Mouse (Mus musculus): ENCODE data around the gene Pde6h. TPM values are rescaled to one million over a fixed set of nuclear protein-coding genes. Genes with fewer than 3 reads are reported as not detected.

Pde6h gene
- polyA plus RNA-seq, 1 experiment: 0.12 TPM

DNA sequence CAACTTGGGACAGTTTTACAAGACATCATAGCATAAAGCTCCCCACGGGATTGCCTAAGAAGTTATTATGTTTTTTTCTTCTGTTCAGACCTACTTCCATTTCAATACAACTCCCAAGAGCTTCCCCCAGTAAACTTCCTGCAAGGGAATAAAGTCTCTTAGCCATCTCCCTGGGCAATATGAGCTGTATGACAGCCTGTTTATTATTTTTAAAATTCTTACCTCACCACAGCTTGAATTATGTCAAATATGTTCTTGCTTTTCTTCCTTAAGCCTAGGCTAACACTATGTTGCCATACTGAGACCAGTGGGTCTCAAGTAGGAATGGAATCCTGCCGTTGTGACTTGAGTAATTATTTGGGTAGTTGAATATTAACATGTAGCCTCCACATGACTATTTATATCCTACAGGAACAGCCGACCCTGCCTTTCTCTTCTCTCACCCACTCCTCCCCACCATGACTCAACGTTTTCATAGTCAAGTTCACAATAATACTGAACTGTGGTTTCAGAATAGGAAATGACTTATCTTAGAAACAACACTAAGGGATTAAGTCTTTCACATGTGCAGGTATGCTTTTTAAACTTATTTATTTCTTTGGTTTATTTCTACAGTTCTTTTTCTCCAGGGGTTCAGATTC is 23.1 kb upstream of the Pde6h start:
- Histone ChIP-seq H3K79me2 (ENCODE audit: control insufficient read depth, insufficient read depth) (no peaks in the 10 kb centered on the region), H3K36me3 (ENCODE audit: control insufficient read depth, insufficient read depth) (no peaks in the 10 kb centered on the region), H3K4me2 (ENCODE audit: low read depth) (peak overlapping the region; percentile 62), H3ac (ENCODE audit: control insufficient read depth, insufficient read length) (no peak overlapping the region), H3K4me3 (no peak overlapping the region), H3K27me3 (ENCODE audit: control insufficient read depth, insufficient read depth, insufficient read length) (no peaks in the 10 kb centered on the region)
- no peak for TF ChIP-seq POLR2A (IDR thresholded peaks at IDR 0.05; ENCODE audit: insufficient read length, low read depth)
- peak; percentile 23 for TF ChIP-seq USF1 (IDR thresholded peaks at IDR 0.05; ENCODE audit: low read depth)
- no peak for TF ChIP-seq POLR2AphosphoS2 (IDR thresholded peaks at IDR 0.05; ENCODE audit: insufficient read length, low read depth)
- peak; percentile 29; the same call in 1 of the 2 replicates for TF ChIP-seq CEBPB (IDR thresholded peaks at IDR 0.05; ENCODE audit: insufficient read depth, poor library complexity, severe bottlenecking)
- no peak for TF ChIP-seq MYOD1 (IDR thresholded peaks at IDR 0.05; ENCODE audit: control insufficient read depth in 1 of 3, insufficient read length in 2 of 3, low read depth in 2 of 3)
- no peak for TF ChIP-seq TCF3 (IDR thresholded peaks at IDR 0.05; ENCODE audit: insufficient read length, low read depth)
- TF ChIP-seq MAX (IDR thresholded peaks at IDR 0.05; ENCODE audit: low read depth): no peak
- TF ChIP-seq MYOG (IDR thresholded peaks at IDR 0.05; ENCODE audit: control insufficient read depth in 1 of 3, insufficient read depth in 1 of 3, insufficient read length in 2 of 3, low read depth in 2 of 3): no peak
- TF ChIP-seq REST (IDR thresholded peaks at IDR 0.05; ENCODE audit: insufficient read depth, insufficient read length): no peak
- no peak for TF ChIP-seq SRF (IDR thresholded peaks at IDR 0.05; ENCODE audit: control insufficient read depth, insufficient read length, low read depth)
- TF ChIP-seq TCF12 (IDR thresholded peaks at IDR 0.05; ENCODE audit: insufficient read depth, poor library complexity, severe bottlenecking): no peak
- no peak for TF ChIP-seq E2F4 (IDR thresholded peaks at IDR 0.05; ENCODE audit: insufficient read depth)

DNA sequence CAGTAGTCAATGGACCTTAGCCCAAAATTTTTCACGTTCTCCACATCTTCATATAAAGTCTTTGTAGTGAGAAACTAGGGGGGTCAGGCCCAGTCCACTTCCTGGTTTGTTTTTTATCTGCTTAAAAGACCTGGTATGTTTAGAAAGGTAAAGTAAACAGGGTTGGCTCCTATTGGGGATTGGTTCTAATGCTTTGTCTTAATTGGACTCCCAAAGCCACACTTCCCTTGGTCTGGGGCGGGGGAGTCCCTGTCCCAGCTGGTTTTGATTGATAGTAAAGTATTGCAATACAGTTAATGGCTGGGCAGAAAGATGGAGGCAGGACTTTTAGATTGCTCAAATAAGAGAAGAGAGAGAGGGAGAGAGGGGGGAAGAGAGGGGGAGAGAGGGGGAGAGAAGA is 22.6 kb upstream of the Pde6h start:
- TF ChIP-seq TCF12 (IDR thresholded peaks at IDR 0.05; ENCODE audit: insufficient read depth, poor library complexity, severe bottlenecking) (no peak), SRF (IDR thresholded peaks at IDR 0.05; ENCODE audit: control insufficient read depth, insufficient read length, low read depth) (no peak), TCF3 (IDR thresholded peaks at IDR 0.05; ENCODE audit: insufficient read length, low read depth) (no peak), USF1 (IDR thresholded peaks at IDR 0.05; ENCODE audit: low read depth) (no peak), POLR2A (IDR thresholded peaks at IDR 0.05; ENCODE audit: insufficient read length, low read depth) (no peak), MYOG (IDR thresholded peaks at IDR 0.05; ENCODE audit: control insufficient read depth in 1 of 3, insufficient read depth in 1 of 3, insufficient read length in 2 of 3, low read depth in 2 of 3) (no peak), E2F4 (IDR thresholded peaks at IDR 0.05; ENCODE audit: insufficient read depth) (no peak), REST (IDR thresholded peaks at IDR 0.05; ENCODE audit: insufficient read depth, insufficient read length) (no peak), MAX (IDR thresholded peaks at IDR 0.05; ENCODE audit: low read depth) (no peak), MYOD1 (IDR thresholded peaks at IDR 0.05; ENCODE audit: control insufficient read depth in 1 of 3, insufficient read length in 2 of 3, low read depth in 2 of 3) (no peak)
- H3K36me3 ChIP-seq (ENCODE audit: control insufficient read depth, insufficient read depth): no peaks in the 10 kb centered on the region
- peak overlapping the region; percentile 62 for H3K4me2 ChIP-seq (ENCODE audit: low read depth)
- H3K79me2 ChIP-seq (ENCODE audit: control insufficient read depth, insufficient read depth): no peaks in the 10 kb centered on the region
- no peak overlapping the region for H3K4me3 ChIP-seq
- no peak overlapping the region for H3ac ChIP-seq (ENCODE audit: control insufficient read depth, insufficient read length)
- H3K27me3 ChIP-seq (ENCODE audit: control insufficient read depth, insufficient read depth, insufficient read length): no peaks in the 10 kb centered on the region

DNA sequence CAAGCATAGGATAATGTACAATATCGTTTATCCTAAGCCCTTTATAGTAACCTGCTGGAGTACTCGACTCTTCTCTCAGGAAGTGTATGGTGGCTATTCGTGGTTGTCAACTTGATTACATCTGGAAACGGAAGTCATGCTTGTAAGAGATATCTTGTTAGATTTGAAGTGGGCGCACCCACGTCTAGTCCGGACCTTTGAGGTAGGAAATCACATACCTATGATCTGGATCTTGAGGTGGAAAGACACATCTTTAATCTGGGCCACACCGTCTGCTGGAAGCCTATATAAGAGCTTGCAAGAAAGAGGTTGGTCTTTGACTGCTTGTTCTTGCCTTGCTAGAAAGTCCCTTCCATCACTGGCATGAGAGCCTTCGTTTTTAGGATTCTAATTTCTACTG is 21.1 kb upstream of the Pde6h start:
- TF ChIP-seq SRF (IDR thresholded peaks at IDR 0.05; ENCODE audit: control insufficient read depth, insufficient read length, low read depth) (no peak), CEBPB (IDR thresholded peaks at IDR 0.05; ENCODE audit: insufficient read depth, poor library complexity, severe bottlenecking) (no peak), USF1 (IDR thresholded peaks at IDR 0.05; ENCODE audit: low read depth) (no peak), POLR2AphosphoS2 (IDR thresholded peaks at IDR 0.05; ENCODE audit: insufficient read length, low read depth) (no peak), MYOG (IDR thresholded peaks at IDR 0.05; ENCODE audit: control insufficient read depth in 1 of 3, insufficient read depth in 1 of 3, insufficient read length in 2 of 3, low read depth in 2 of 3) (no peak)
- Histone ChIP-seq H3K4me2 (ENCODE audit: low read depth) (no peak overlapping the region), H3K27me3 (ENCODE audit: control insufficient read depth, insufficient read depth, insufficient read length) (no peaks in the 10 kb centered on the region), H3K36me3 (ENCODE audit: control insufficient read depth, insufficient read depth) (no peaks in the 10 kb centered on the region), H3ac (ENCODE audit: control insufficient read depth, insufficient read length) (no peak overlapping the region), H3K4me3 (no peak overlapping the region), H3K79me2 (ENCODE audit: control insufficient read depth, insufficient read depth) (no peaks in the 10 kb centered on the region)

- Histone ChIP-seq H3K79me2 (ENCODE audit: control insufficient read depth, insufficient read depth) (no peaks in the 10 kb centered on the region), H3K4me3 (no peak overlapping the region), H3K4me2 (ENCODE audit: low read depth) (peak overlapping the region; percentile 63), H3K36me3 (ENCODE audit: control insufficient read depth, insufficient read depth) (no peaks in the 10 kb centered on the region), H3K27me3 (ENCODE audit: control insufficient read depth, insufficient read depth, insufficient read length) (no peaks in the 10 kb centered on the region), H3ac (ENCODE audit: control insufficient read depth, insufficient read length) (no peak overlapping the region)
- TF ChIP-seq MYOG (IDR thresholded peaks at IDR 0.05; ENCODE audit: control insufficient read depth in 1 of 3, insufficient read depth in 1 of 3, insufficient read length in 2 of 3, low read depth in 2 of 3) (peak in 1 of 3 experiments; percentile 50), USF1 (IDR thresholded peaks at IDR 0.05; ENCODE audit: low read depth) (no peak), CEBPB (IDR thresholded peaks at IDR 0.05; ENCODE audit: insufficient read depth, poor library complexity, severe bottlenecking) (peak; percentile 59), SRF (IDR thresholded peaks at IDR 0.05; ENCODE audit: control insufficient read depth, insufficient read length, low read depth) (no peak), TCF12 (IDR thresholded peaks at IDR 0.05; ENCODE audit: insufficient read depth, poor library complexity, severe bottlenecking) (no peak), E2F4 (IDR thresholded peaks at IDR 0.05; ENCODE audit: insufficient read depth) (no peak), POLR2AphosphoS2 (IDR thresholded peaks at IDR 0.05; ENCODE audit: insufficient read length, low read depth) (no peak), MYOD1 (IDR thresholded peaks at IDR 0.05; ENCODE audit: control insufficient read depth in 1 of 3, insufficient read length in 2 of 3, low read depth in 2 of 3) (peak; percentile 30 to 64 (median 55)), TCF3 (IDR thresholded peaks at IDR 0.05; ENCODE audit: insufficient read length, low read depth) (no peak), MAX (IDR thresholded peaks at IDR 0.05; ENCODE audit: low read depth) (no peak), REST (IDR thresholded peaks at IDR 0.05; ENCODE audit: insufficient read depth, insufficient read length) (no peak), POLR2A (IDR thresholded peaks at IDR 0.05; ENCODE audit: insufficient read length, low read depth) (no peak)
These were observed 19.7 kb upstream of the Pde6h start for GRCm38 (mm10) chr6:136903885-136904470.
